Mouse (Mus musculus) embryonic facial prominence, embryonic 10.5 days (tissue): Measurements from ENCODE around the gene Kras. TPM values are rescaled to one million over a fixed set of nuclear protein-coding genes. Genes with fewer than 3 reads are reported as not detected.

Experiments
- DNase-seq: peaks from one replicate; pipeline ENCODE4 v3.0.0-alpha.2; 2017; ENCODE audit warnings: low spot score
- H3K27ac ChIP-seq: fragments of 300-500 bp; sonication (generic); replicated peaks from 2 replicates; pipeline ENCODE4 v1.5.1; 2016; ENCODE audit warnings: mild to moderate bottlenecking
- H3K27me3 ChIP-seq: fragments of 300-500 bp; sonication (generic); replicated peaks from 2 replicates; pipeline ENCODE4 v1.6.1; 2016; ENCODE audit warnings: low read depth, mild to moderate bottlenecking; ENCODE audit not compliant: poor library complexity, severe bottlenecking
- H3K36me3 ChIP-seq: fragments of 300-500 bp; sonication (generic); replicated peaks from 2 replicates; pipeline ENCODE4 v1.6.1; 2016; ENCODE audit warnings: mild to moderate bottlenecking, moderate library complexity
- H3K4me1 ChIP-seq: fragments of 300-500 bp; sonication (generic); 2 replicates; pipeline ENCODE4 v1.6.1; 2016
- H3K4me3 ChIP-seq: fragments of 300-500 bp; sonication (generic); 2 replicates; pipeline ENCODE4 v1.5.1; 2016; ENCODE audit warnings: mild to moderate bottlenecking, moderate library complexity
- H3K9me3 ChIP-seq: fragments of 300-500 bp; sonication (generic); 2 replicates; pipeline ENCODE4 v1.6.1; 2016; ENCODE audit warnings: mild to moderate bottlenecking
- WGBS: fragments of 180-500 bp; shearing (Covaris S2); methylation state at CpG from one replicate; pipeline ENCODE4 v1.1.7; 2016; 5-methylcytosine and 5-hydroxymethylcytosine counted together
- polyA plus RNA-seq: library from polyadenylated mRNA; unstranded; fragments of >200 nt; fragmentation: Nextera tagmentation; extraction: Ambion mirVana; gene quantifications from 2 replicates; pipeline ENCODE4 v1.2.1, GENCODE M21; 2016

Gene Kras
- polyA plus RNA-seq, 1 experiment from 2014 or later: 89.7 TPM

GRCm38 (mm10) chr6:145205142-145205541, 44.9 kb downstream of the Kras start:
- Histone ChIP-seq H3K9me3 (no peaks in the 10 kb centered on the region), H3K27ac (no peak overlapping the region), H3K27me3 (no peaks in the 10 kb centered on the region), H3K4me3 (no peak overlapping the region), H3K4me1 (peaks cover 3% of the 10 kb centered on the region), H3K36me3 (no peaks in the 10 kb centered on the region)
- WGBS: 71% methylated on average over 10 of the region's 10 CpGs
- DNase-seq: no peak

GRCm38 (mm10) chr6:145204440-145204839, 45.6 kb downstream of the Kras start:
- WGBS: 95% methylated on average over 6 of the region's 6 CpGs
- DNase-seq: no peak
- no peaks in the 10 kb centered on the region for H3K27me3 ChIP-seq
- no peak overlapping the region for H3K4me3 ChIP-seq
- H3K27ac ChIP-seq: no peak overlapping the region
- no peaks in the 10 kb centered on the region for H3K9me3 ChIP-seq
- H3K36me3 ChIP-seq: no peaks in the 10 kb centered on the region
- no peaks in the 10 kb centered on the region for H3K4me1 ChIP-seq

- 86% methylated on average over 13 of the region's 13 CpGs for WGBS
- no peaks in the 10 kb centered on the region for H3K9me3 ChIP-seq
- H3K36me3 ChIP-seq: no peaks in the 10 kb centered on the region
- DNase-seq: no peak
- no peak overlapping the region for H3K4me3 ChIP-seq
- H3K27me3 ChIP-seq: no peaks in the 10 kb centered on the region
- H3K27ac ChIP-seq: no peak overlapping the region
- no peaks in the 10 kb centered on the region for H3K4me1 ChIP-seq
Measured at GRCm38 (mm10) chr6:145202432-145203125, 47.5 kb downstream of the Kras start.

GRCm38 (mm10) chr6:145197949-145198686, 51.9 kb downstream of the Kras start:
- no peak for DNase-seq
- no peaks in the 10 kb centered on the region for H3K4me1 ChIP-seq
- WGBS: 91% methylated on average over 8 of the region's 8 CpGs
- H3K36me3 ChIP-seq: no peaks in the 10 kb centered on the region
- H3K27ac ChIP-seq: no peak overlapping the region
- H3K4me3 ChIP-seq: no peak overlapping the region
- H3K27me3 ChIP-seq: no peaks in the 10 kb centered on the region
- H3K9me3 ChIP-seq: no peaks in the 10 kb centered on the region

- DNase-seq: no peak
- Histone ChIP-seq H3K36me3 (no peaks in the 10 kb centered on the region), H3K27ac (no peak overlapping the region), H3K27me3 (no peaks in the 10 kb centered on the region), H3K4me1 (no peaks in the 10 kb centered on the region), H3K9me3 (no peaks in the 10 kb centered on the region), H3K4me3 (no peak overlapping the region)
- 83% methylated on average over 11 of the region's 11 CpGs for WGBS
Measured at GRCm38 (mm10) chr6:145193446-145193845, 56.6 kb downstream of the Kras start.

- no peaks in the 10 kb centered on the region for H3K9me3 ChIP-seq
- H3K4me1 ChIP-seq: no peaks in the 10 kb centered on the region
- no peak overlapping the region for H3K4me3 ChIP-seq
- H3K27ac ChIP-seq: no peak overlapping the region
- no peaks in the 10 kb centered on the region for H3K27me3 ChIP-seq
- 90% methylated on average over 3 of the region's 3 CpGs for WGBS
- DNase-seq: no peak
- no peaks in the 10 kb centered on the region for H3K36me3 ChIP-seq
Measured at GRCm38 (mm10) chr6:145193038-145193437, 57.0 kb downstream of the Kras start.

- WGBS: 58% methylated on average over 27 of the region's 27 CpGs
- no peaks in the 10 kb centered on the region for H3K9me3 ChIP-seq
- H3K4me3 ChIP-seq: peak overlapping the region; percentile 43
- H3K4me1 ChIP-seq: no peaks in the 10 kb centered on the region
- no peaks in the 10 kb centered on the region for H3K36me3 ChIP-seq
- no peak overlapping the region for H3K27ac ChIP-seq
- DNase-seq: peak; percentile 43
- H3K27me3 ChIP-seq: no peaks in the 10 kb centered on the region
Measured at GRCm38 (mm10) chr6:145187093-145188088, 62.6 kb downstream of the Kras start.

- Histone ChIP-seq H3K36me3 (no peaks in the 10 kb centered on the region), H3K4me1 (no peaks in the 10 kb centered on the region), H3K9me3 (no peaks in the 10 kb centered on the region), H3K27me3 (no peaks in the 10 kb centered on the region), H3K27ac (no peak overlapping the region), H3K4me3 (no peak overlapping the region)
- WGBS: 90% methylated on average over 1 of the region's 1 CpGs
- DNase-seq: no peak
Measured at GRCm38 (mm10) chr6:145186096-145186495, 63.9 kb downstream of the Kras start.

GRCm38 (mm10) chr6:145182044-145182443, 68.0 kb downstream of the Kras start:
- H3K36me3 ChIP-seq: no peaks in the 10 kb centered on the region
- no peaks in the 10 kb centered on the region for H3K9me3 ChIP-seq
- no peak for DNase-seq
- no peak overlapping the region for H3K4me3 ChIP-seq
- peaks cover 12% of the 10 kb centered on the region; the same call in 1 of the 2 replicates for H3K4me1 ChIP-seq
- WGBS: 79% methylated on average over 8 of the region's 8 CpGs
- H3K27me3 ChIP-seq: peaks cover 18% of the 10 kb centered on the region
- H3K27ac ChIP-seq: no peak overlapping the region

GRCm38 (mm10) chr6:145179665-145180064, 70.4 kb downstream of the Kras start:
- H3K4me3 ChIP-seq: no peak overlapping the region
- peaks cover 42% of the 10 kb centered on the region for H3K27me3 ChIP-seq
- WGBS: 28% methylated on average over 6 of the region's 6 CpGs
- no peaks in the 10 kb centered on the region for H3K9me3 ChIP-seq
- no peak overlapping the region for H3K27ac ChIP-seq
- H3K4me1 ChIP-seq: peaks cover 31% of the 10 kb centered on the region
- DNase-seq: peak; percentile 72
- H3K36me3 ChIP-seq: no peaks in the 10 kb centered on the region

GRCm38 (mm10) chr6:145176474-145176873, 73.6 kb downstream of the Kras start:
- DNase-seq: no peak
- H3K27me3 ChIP-seq: peaks cover 65% of the 10 kb centered on the region
- no peaks in the 10 kb centered on the region for H3K9me3 ChIP-seq
- 45% methylated on average over 10 of the region's 10 CpGs for WGBS
- H3K27ac ChIP-seq: no peak overlapping the region
- no peaks in the 10 kb centered on the region for H3K36me3 ChIP-seq
- peaks cover 53% of the 10 kb centered on the region for H3K4me1 ChIP-seq
- H3K4me3 ChIP-seq: no peak overlapping the region

- 36% methylated on average over 9 of the region's 9 CpGs for WGBS
- Histone ChIP-seq H3K36me3 (no peaks in the 10 kb centered on the region), H3K4me3 (no peak overlapping the region), H3K27me3 (peaks cover 66% of the 10 kb centered on the region), H3K4me1 (peaks cover 53% of the 10 kb centered on the region), H3K27ac (no peak overlapping the region), H3K9me3 (no peaks in the 10 kb centered on the region)
- DNase-seq: no peak
Measured at GRCm38 (mm10) chr6:145175571-145175981, 74.5 kb downstream of the Kras start.
